Mouse (Mus musculus) myocyte (in vitro differentiated cells): ENCODE measurements around the gene Nfia. TPM values are rescaled to one million over a fixed set of nuclear protein-coding genes. Genes with fewer than 3 reads are reported as not detected.

ENCODE experiments used
- H3K27me3 ChIP-seq: one replicate; pipeline ENCODE4 v1.6.1; 2011; ENCODE audit not compliant: control insufficient read depth, insufficient read depth, insufficient read length
- H3K36me3 ChIP-seq: one replicate; pipeline ENCODE4 v1.6.1; 2011; ENCODE audit not compliant: control insufficient read depth, insufficient read depth
- H3K4me2 ChIP-seq: one replicate; pipeline ENCODE4 v1.6.1; 2011; ENCODE audit warnings: low read depth, control low read depth
- H3K4me3 ChIP-seq: one replicate; pipeline ENCODE4 v1.5.1; 2011; ENCODE audit warnings: mild to moderate bottlenecking, control low read depth, moderate library complexity
- H3K79me2 ChIP-seq: one replicate; pipeline ENCODE4 v1.6.1; 2011; ENCODE audit not compliant: control insufficient read depth, insufficient read depth
- H3ac ChIP-seq: one replicate; pipeline ENCODE4 v1.6.1; 2011; ENCODE audit not compliant: control insufficient read depth, insufficient read length
- CEBPB ChIP-seq: IDR thresholded peaks from 2 replicates; pipeline ENCODE4 v1.6.1; 2011; ENCODE audit warnings: mild to moderate bottlenecking, moderate library complexity; ENCODE audit not compliant: poor library complexity, insufficient read depth, severe bottlenecking
- E2F4 ChIP-seq: IDR thresholded peaks from one replicate; pipeline ENCODE4 v1.6.1; 2011; ENCODE audit warnings: mild to moderate bottlenecking, control low read depth, moderate library complexity; ENCODE audit not compliant: insufficient read depth
- MAX ChIP-seq: IDR thresholded peaks from one replicate; pipeline ENCODE4 v1.6.1; 2011; ENCODE audit warnings: low read depth, mild to moderate bottlenecking, control low read depth
- MYOD1 ChIP-seq, 3 experiments: IDR thresholded peaks; one replicate each; pipeline ENCODE4 v1.6.1; 2011; ENCODE audit warnings: control low read depth in 2 of 3, low read depth in 2 of 3, mild to moderate bottlenecking in 2 of 3, moderate library complexity in 1 of 3; ENCODE audit not compliant: insufficient read length in 2 of 3, control insufficient read depth in 1 of 3
- MYOG ChIP-seq, 3 experiments: IDR thresholded peaks; one replicate each; pipeline ENCODE4 v1.6.1; 2011; ENCODE audit warnings: control low read depth in 2 of 3, low read depth in 2 of 3, mild to moderate bottlenecking in 2 of 3; ENCODE audit not compliant: insufficient read length in 2 of 3, control insufficient read depth in 1 of 3, insufficient read depth in 1 of 3
- POLR2A ChIP-seq: IDR thresholded peaks from one replicate; pipeline ENCODE4 v1.6.1; 2011; ENCODE audit warnings: low read depth, mild to moderate bottlenecking, control low read depth, moderate library complexity; ENCODE audit not compliant: insufficient read length
- POLR2AphosphoS2 ChIP-seq: IDR thresholded peaks from one replicate; pipeline ENCODE4 v1.6.1; 2011; ENCODE audit warnings: low read depth, control low read depth; ENCODE audit not compliant: insufficient read length
- REST ChIP-seq: IDR thresholded peaks from one replicate; pipeline ENCODE4 v1.6.1; 2011; ENCODE audit warnings: mild to moderate bottlenecking, control low read depth, moderate library complexity; ENCODE audit not compliant: insufficient read depth, insufficient read length
- SRF ChIP-seq: IDR thresholded peaks from one replicate; pipeline ENCODE4 v1.6.1; 2011; ENCODE audit warnings: low read depth; ENCODE audit not compliant: control insufficient read depth, insufficient read length
- TCF12 ChIP-seq: IDR thresholded peaks from one replicate; pipeline ENCODE4 v1.6.1; 2011; ENCODE audit warnings: mild to moderate bottlenecking, control low read depth; ENCODE audit not compliant: poor library complexity, insufficient read depth, severe bottlenecking
- TCF3 ChIP-seq: IDR thresholded peaks from one replicate; pipeline ENCODE4 v1.6.1; 2011; ENCODE audit warnings: low read depth, control low read depth; ENCODE audit not compliant: insufficient read length
- USF1 ChIP-seq: IDR thresholded peaks from one replicate; pipeline ENCODE4 v1.6.1; 2011; ENCODE audit warnings: low read depth, mild to moderate bottlenecking, control low read depth, moderate library complexity
- polyA plus RNA-seq: library from polyadenylated mRNA; unstranded; fragments of >200 nt; fragmentation: generic; extraction: Trizol; gene quantifications from one replicate; pipeline ENCODE4 v1.2.1, GENCODE M21; 2012; ENCODE audit warnings: missing spikeins

Nfia gene
- polyA plus RNA-seq, 1 experiment = 0.25 TPM

GRCm38 (mm10) chr4:97794865-97795264 is 22.3 kb downstream of the Nfia start:
- Histone ChIP-seq H3K27me3 (peaks cover 3% of the 10 kb centered on the region), H3K36me3 (no peaks in the 10 kb centered on the region), H3ac (no peak overlapping the region), H3K4me3 (no peak overlapping the region), H3K4me2 (no peak overlapping the region), H3K79me2 (no peaks in the 10 kb centered on the region)
- TF ChIP-seq POLR2AphosphoS2 (no peak), E2F4 (no peak), TCF12 (no peak), MYOG (IDR thresholded peaks at IDR 0.05; ENCODE audit: control insufficient read depth in 1 of 3, insufficient read depth in 1 of 3, insufficient read length in 2 of 3, low read depth in 2 of 3) (no peak), TCF3 (no peak), SRF (no peak), POLR2A (no peak), MAX (no peak), USF1 (no peak), CEBPB (no peak), REST (no peak), MYOD1 (IDR thresholded peaks at IDR 0.05; ENCODE audit: control insufficient read depth in 1 of 3, insufficient read length in 2 of 3, low read depth in 2 of 3) (no peak)

GRCm38 (mm10) chr4:97795957-97796356 is 23.4 kb downstream of the Nfia start:
- Histone ChIP-seq H3K36me3 (no peaks in the 10 kb centered on the region), H3K4me2 (no peak overlapping the region), H3K27me3 (peaks cover 4% of the 10 kb centered on the region), H3K79me2 (no peaks in the 10 kb centered on the region), H3K4me3 (no peak overlapping the region), H3ac (no peak overlapping the region)
- TF ChIP-seq TCF3 (no peak), E2F4 (no peak), MYOG (IDR thresholded peaks at IDR 0.05; ENCODE audit: control insufficient read depth in 1 of 3, insufficient read depth in 1 of 3, insufficient read length in 2 of 3, low read depth in 2 of 3) (no peak), MAX (no peak), POLR2AphosphoS2 (no peak), POLR2A (no peak), CEBPB (no peak), SRF (no peak), TCF12 (no peak), REST (no peak), USF1 (no peak), MYOD1 (IDR thresholded peaks at IDR 0.05; ENCODE audit: control insufficient read depth in 1 of 3, insufficient read length in 2 of 3, low read depth in 2 of 3) (no peak)

GRCm38 (mm10) chr4:97796505-97796904 is 24.0 kb downstream of the Nfia start:
- TF ChIP-seq MYOG (IDR thresholded peaks at IDR 0.05; ENCODE audit: control insufficient read depth in 1 of 3, insufficient read depth in 1 of 3, insufficient read length in 2 of 3, low read depth in 2 of 3) (no peak), CEBPB (no peak), USF1 (no peak), REST (no peak), MYOD1 (IDR thresholded peaks at IDR 0.05; ENCODE audit: control insufficient read depth in 1 of 3, insufficient read length in 2 of 3, low read depth in 2 of 3) (no peak), POLR2A (no peak)
- H3K79me2 ChIP-seq = no peaks in the 10 kb centered on the region
- no peak overlapping the region for H3K4me2 ChIP-seq
- no peak overlapping the region for H3K4me3 ChIP-seq
- H3K27me3 ChIP-seq = peaks cover 4% of the 10 kb centered on the region
- no peak overlapping the region for H3ac ChIP-seq
- no peaks in the 10 kb centered on the region for H3K36me3 ChIP-seq

- Histone ChIP-seq H3K36me3 (no peaks in the 10 kb centered on the region), H3K4me2 (no peak overlapping the region), H3ac (no peak overlapping the region), H3K79me2 (no peaks in the 10 kb centered on the region), H3K4me3 (no peak overlapping the region), H3K27me3 (peaks cover 4% of the 10 kb centered on the region)
- no peak for TF ChIP-seq POLR2A
- TF ChIP-seq MYOG (IDR thresholded peaks at IDR 0.05; ENCODE audit: control insufficient read depth in 1 of 3, insufficient read depth in 1 of 3, insufficient read length in 2 of 3, low read depth in 2 of 3) = no peak
- no peak for TF ChIP-seq SRF
- TF ChIP-seq POLR2AphosphoS2 = no peak
- no peak for TF ChIP-seq TCF12
- no peak for TF ChIP-seq MYOD1 (IDR thresholded peaks at IDR 0.05; ENCODE audit: control insufficient read depth in 1 of 3, insufficient read length in 2 of 3, low read depth in 2 of 3)
- TF ChIP-seq CEBPB = no peak
- TF ChIP-seq REST = no peak
- TF ChIP-seq TCF3 = no peak
- TF ChIP-seq USF1 = no peak
Measured at GRCm38 (mm10) chr4:97803791-97804190, 31.3 kb downstream of the Nfia start.

GRCm38 (mm10) chr4:97804638-97805037 is 32.1 kb downstream of the Nfia start:
- H3K36me3 ChIP-seq = no peaks in the 10 kb centered on the region
- TF ChIP-seq POLR2AphosphoS2 (no peak), REST (no peak), USF1 (no peak), E2F4 (no peak), POLR2A (no peak), CEBPB (no peak), MAX (no peak), TCF3 (no peak), MYOD1 (IDR thresholded peaks at IDR 0.05; ENCODE audit: control insufficient read depth in 1 of 3, insufficient read length in 2 of 3, low read depth in 2 of 3) (no peak), SRF (no peak), MYOG (IDR thresholded peaks at IDR 0.05; ENCODE audit: control insufficient read depth in 1 of 3, insufficient read depth in 1 of 3, insufficient read length in 2 of 3, low read depth in 2 of 3) (no peak)
- H3K79me2 ChIP-seq = no peaks in the 10 kb centered on the region
- no peak overlapping the region for H3K4me2 ChIP-seq
- H3ac ChIP-seq = no peak overlapping the region
- H3K27me3 ChIP-seq = peaks cover 4% of the 10 kb centered on the region
- H3K4me3 ChIP-seq = no peak overlapping the region
